Mouse (Mus musculus) MEL (cell line): ENCODE measurements around the gene Cntnap5c. TPM values are rescaled to one million over a fixed set of nuclear protein-coding genes. Genes with fewer than 3 reads are reported as not detected.

ENCODE experiments used
- polyA plus RNA-seq, 2 experiments: library from polyadenylated mRNA; stranded (reverse) in 1 of 2; unstranded in 1 of 2; fragments of >175 nt in 1 of 2; fragments of >200 nt in 1 of 2; gene quantifications; 2 replicates each; pipeline versions ENCODE4 v1.2.1 to v1.2.4; 2012; ENCODE audit warnings: low replicate concordance in 2 of 2, low read depth in 1 of 2; ENCODE audit not compliant: insufficient read length in 2 of 2, insufficient read depth in 1 of 2, missing spikeins in 1 of 2
- total RNA-seq: library from RNA; depleted of rRNA; stranded (reverse); fragments of 300-350 nt; gene quantifications from 2 replicates; pipeline ENCODE4 v1.2.3, GENCODE M21; 2012; rRNA removed

Gene Cntnap5c
- total and polyA plus RNA-seq, 3 experiments, result not detected

Other genes with a start within 250 kb of the Cntnap5c start
- not detected in 2 replicates for gene Vmn2r120, start 224.1 kb upstream of the Cntnap5c start, total RNA-seq
- gene Vmn2r120, start 224.1 kb upstream of the Cntnap5c start, polyA plus RNA-seq, result under 1 TPM in 1 of 2 experiments, not detected in 1; 0.04 TPM
- not detected in 2 replicates for gene Gm21834, start 27.4 kb upstream of the Cntnap5c start, total RNA-seq
- gene Gm21834, start 27.4 kb upstream of the Cntnap5c start, polyA plus RNA-seq, result not detected